Mouse (Mus musculus) midbrain, embryonic 15.5 days (tissue): ENCODE measurements around the gene Thsd4. TPM values are rescaled to one million over a fixed set of nuclear protein-coding genes. Genes with fewer than 3 reads are reported as not detected.

Experiments
- ATAC-seq: fragments of 200-750 bp; cut with Nextera tagmentation; replicated peaks from 2 replicates; pipeline ENCODE4 v1.8.0; 2017; ENCODE audit warnings: moderate TSS enrichment
- H3K27ac ChIP-seq: fragments of 300-500 bp; sonication (generic); 2 replicates; pipeline ENCODE4 v1.5.1; 2015; ENCODE audit warnings: mild to moderate bottlenecking, inconsistent platforms
- H3K27me3 ChIP-seq: fragments of 300-500 bp; sonication (generic); replicated peaks from 2 replicates; pipeline ENCODE4 v1.6.1; 2015; ENCODE audit warnings: inconsistent platforms
- H3K36me3 ChIP-seq: fragments of 300-500 bp; sonication (generic); replicated peaks from 2 replicates; pipeline ENCODE4 v1.6.1; 2015; ENCODE audit warnings: inconsistent platforms
- H3K4me1 ChIP-seq: fragments of 300-500 bp; sonication (generic); 2 replicates; pipeline ENCODE4 v1.6.1; 2015; ENCODE audit warnings: inconsistent platforms
- H3K4me2 ChIP-seq: fragments of 300-500 bp; sonication (generic); 2 replicates; pipeline ENCODE4 v1.6.1; 2015; ENCODE audit warnings: inconsistent platforms, mild to moderate bottlenecking, moderate library complexity
- H3K4me3 ChIP-seq: fragments of 300-500 bp; sonication (generic); 2 replicates; pipeline ENCODE4 v1.5.1; 2015; ENCODE audit warnings: mild to moderate bottlenecking, inconsistent platforms
- H3K9ac ChIP-seq: fragments of 300-500 bp; sonication (generic); 2 replicates; pipeline ENCODE4 v1.6.1; 2015; ENCODE audit warnings: mild to moderate bottlenecking, inconsistent platforms
- H3K9me3 ChIP-seq: fragments of 300-500 bp; sonication (generic); 2 replicates; pipeline ENCODE4 v1.6.1; 2016; ENCODE audit warnings: inconsistent platforms
- WGBS: fragments of 180-500 bp; shearing (Covaris S2); methylation state at CpG from one replicate; pipeline ENCODE4 v1.1.7; 2015; ENCODE audit warnings: mixed read lengths; 5-methylcytosine and 5-hydroxymethylcytosine counted together
- polyA plus RNA-seq: library from polyadenylated mRNA; unstranded; fragments of >200 nt; fragmentation: Nextera tagmentation; extraction: Ambion mirVana; gene quantifications from 2 replicates; pipeline ENCODE4 v1.2.1, GENCODE M21; 2015

The Thsd4 gene
- polyA plus RNA-seq, 1 experiment from 2014 or later, result 6.4 TPM

DNA sequence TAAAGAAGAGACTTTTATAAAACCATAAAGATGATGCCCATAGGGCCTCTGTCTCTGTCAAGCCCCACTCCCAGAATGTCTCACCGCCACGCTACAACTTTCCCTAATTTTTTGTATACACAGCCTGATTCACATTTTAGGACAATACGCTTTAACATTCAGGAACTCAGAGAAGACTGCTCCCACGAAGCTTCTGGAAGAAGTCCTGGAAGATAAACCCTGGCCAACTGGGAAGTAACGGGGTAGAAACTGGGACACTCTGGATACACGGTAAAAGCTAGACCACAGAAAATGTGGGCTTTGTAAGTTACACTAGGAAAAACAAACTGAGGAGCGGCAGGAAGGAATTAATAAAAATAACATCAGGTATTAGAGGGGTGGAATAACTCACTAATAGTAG lies 318.7 kb downstream of the Thsd4 start:
- H3K4me1 ChIP-seq, result no peaks in the 10 kb centered on the region
- no peaks in the 10 kb centered on the region for H3K36me3 ChIP-seq
- H3K9me3 ChIP-seq, result no peaks in the 10 kb centered on the region
- no peak overlapping the region for H3K4me3 ChIP-seq
- no peak overlapping the region for H3K27ac ChIP-seq
- no peak for ATAC-seq
- 89% methylated on average over 7 of the region's 7 CpGs for WGBS
- H3K4me2 ChIP-seq, result no peak overlapping the region
- no peak overlapping the region for H3K9ac ChIP-seq
- H3K27me3 ChIP-seq, result no peaks in the 10 kb centered on the region

GRCm38 (mm10) chr9:60200436-60200835 lies 321.4 kb downstream of the Thsd4 start:
- Histone ChIP-seq H3K4me2 (no peak overlapping the region), H3K27me3 (no peaks in the 10 kb centered on the region), H3K9me3 (no peaks in the 10 kb centered on the region), H3K27ac (no peak overlapping the region), H3K36me3 (no peaks in the 10 kb centered on the region), H3K4me3 (no peak overlapping the region), H3K4me1 (no peaks in the 10 kb centered on the region), H3K9ac (no peak overlapping the region)
- no peak for ATAC-seq
- 79% methylated on average over 2 of the region's 2 CpGs for WGBS

DNA sequence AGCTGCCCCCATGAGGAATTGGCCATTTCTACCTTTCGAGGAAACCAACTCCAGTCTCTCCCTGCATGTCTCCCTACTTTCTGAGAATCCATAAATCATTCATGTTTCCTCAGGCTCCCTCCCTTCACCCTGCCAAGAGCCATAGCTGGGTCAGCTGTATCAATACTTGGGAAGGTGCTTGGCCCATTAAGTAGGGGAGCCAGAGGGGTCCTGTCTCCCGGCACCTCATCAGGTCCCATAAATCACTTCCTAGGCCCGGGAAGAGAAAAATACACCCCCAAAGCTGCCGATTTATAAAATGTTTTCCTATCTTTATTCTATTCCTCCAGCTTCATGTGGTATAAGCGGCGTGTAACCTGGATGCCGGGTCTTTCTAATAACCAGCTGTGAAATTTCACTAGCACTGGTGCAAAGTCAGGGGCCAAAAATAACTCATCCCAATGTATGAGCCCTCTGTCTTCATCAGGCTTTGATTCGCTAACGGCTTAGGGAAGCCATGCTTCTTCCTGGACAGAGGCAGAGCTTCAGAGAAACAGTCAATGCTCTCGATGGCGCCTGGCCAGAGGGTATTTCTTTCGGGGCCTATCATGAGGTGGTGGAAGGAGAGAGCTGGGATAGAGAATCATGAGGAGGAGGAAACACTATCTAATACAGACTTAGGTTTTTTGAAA lies 323.2 kb downstream of the Thsd4 start:
- H3K36me3 ChIP-seq, result no peaks in the 10 kb centered on the region
- no peak overlapping the region for H3K4me2 ChIP-seq
- H3K4me3 ChIP-seq, result no peak overlapping the region
- no peaks in the 10 kb centered on the region for H3K9me3 ChIP-seq
- H3K9ac ChIP-seq, result no peak overlapping the region
- no peak overlapping the region for H3K27ac ChIP-seq
- no peaks in the 10 kb centered on the region for H3K27me3 ChIP-seq
- no peaks in the 10 kb centered on the region for H3K4me1 ChIP-seq
- no peak for ATAC-seq
- 92% methylated on average over 12 of the region's 12 CpGs for whole genome bisulfite sequencing

DNA sequence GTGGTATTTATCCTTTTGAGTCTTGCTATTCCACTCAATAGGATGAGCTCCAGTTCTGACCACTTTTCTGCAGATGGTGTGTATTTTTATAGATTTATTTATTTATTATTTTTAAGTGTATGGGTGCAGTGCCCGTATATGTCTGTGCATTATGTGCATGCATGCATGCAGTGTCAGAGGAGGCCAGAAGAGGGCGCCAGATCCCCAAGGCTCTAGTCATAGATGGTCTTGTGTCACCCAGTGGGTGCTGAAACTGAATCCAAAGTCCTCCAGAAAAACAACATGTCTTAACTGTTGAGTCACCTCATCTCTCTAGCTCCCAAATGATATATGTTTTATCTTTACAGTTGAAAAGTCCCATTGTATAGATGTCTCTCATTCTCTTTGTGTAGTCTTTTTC lies 326.3 kb downstream of the Thsd4 start:
- H3K9me3 ChIP-seq, result no peaks in the 10 kb centered on the region
- H3K27ac ChIP-seq, result no peak overlapping the region
- no peaks in the 10 kb centered on the region for H3K36me3 ChIP-seq
- ATAC-seq, result no peak
- no peaks in the 10 kb centered on the region for H3K4me1 ChIP-seq
- no peaks in the 10 kb centered on the region for H3K27me3 ChIP-seq
- H3K9ac ChIP-seq, result no peak overlapping the region
- WGBS, result 73% methylated on average over 2 of the region's 2 CpGs
- no peak overlapping the region for H3K4me3 ChIP-seq
- no peak overlapping the region for H3K4me2 ChIP-seq

GRCm38 (mm10) chr9:60194905-60195304 lies 326.9 kb downstream of the Thsd4 start:
- WGBS, result 57% methylated on average over 6 of the region's 6 CpGs
- H3K9me3 ChIP-seq, result no peaks in the 10 kb centered on the region
- H3K27me3 ChIP-seq, result no peaks in the 10 kb centered on the region
- H3K4me3 ChIP-seq, result no peak overlapping the region
- H3K9ac ChIP-seq, result no peak overlapping the region
- no peak for ATAC-seq
- H3K36me3 ChIP-seq, result no peaks in the 10 kb centered on the region
- no peak overlapping the region for H3K4me2 ChIP-seq
- H3K4me1 ChIP-seq, result no peaks in the 10 kb centered on the region
- no peak overlapping the region for H3K27ac ChIP-seq

GRCm38 (mm10) chr9:60192321-60192720 lies 329.5 kb downstream of the Thsd4 start:
- Histone ChIP-seq H3K9me3 (no peaks in the 10 kb centered on the region), H3K27me3 (no peaks in the 10 kb centered on the region), H3K36me3 (no peaks in the 10 kb centered on the region), H3K4me3 (no peak overlapping the region), H3K4me1 (no peaks in the 10 kb centered on the region), H3K27ac (no peak overlapping the region), H3K4me2 (no peak overlapping the region), H3K9ac (no peak overlapping the region)
- 85% methylated on average over 5 of the region's 5 CpGs for WGBS
- ATAC-seq, result no peak

GRCm38 (mm10) chr9:60187437-60187836 lies 334.4 kb downstream of the Thsd4 start:
- no peaks in the 10 kb centered on the region for H3K27me3 ChIP-seq
- no peak overlapping the region for H3K9ac ChIP-seq
- no peak overlapping the region for H3K4me3 ChIP-seq
- no peaks in the 10 kb centered on the region for H3K9me3 ChIP-seq
- H3K36me3 ChIP-seq, result no peaks in the 10 kb centered on the region
- H3K27ac ChIP-seq, result no peak overlapping the region
- no peak for ATAC-seq
- 85% methylated on average over 2 of the region's 2 CpGs for WGBS
- no peaks in the 10 kb centered on the region for H3K4me1 ChIP-seq
- no peak overlapping the region for H3K4me2 ChIP-seq

- Histone ChIP-seq H3K27ac (no peak overlapping the region), H3K9me3 (no peaks in the 10 kb centered on the region), H3K9ac (no peak overlapping the region), H3K4me2 (no peak overlapping the region), H3K27me3 (no peaks in the 10 kb centered on the region), H3K4me3 (no peak overlapping the region), H3K4me1 (no peaks in the 10 kb centered on the region), H3K36me3 (no peaks in the 10 kb centered on the region)
- WGBS, result 89% methylated on average over 7 of the region's 7 CpGs
- ATAC-seq, result no peak
These were observed 334.9 kb downstream of the Thsd4 start for GRCm38 (mm10) chr9:60186948-60187347.

GRCm38 (mm10) chr9:60184083-60184482 lies 337.8 kb downstream of the Thsd4 start:
- Histone ChIP-seq H3K4me2 (no peak overlapping the region), H3K27ac (no peak overlapping the region), H3K9me3 (no peaks in the 10 kb centered on the region), H3K9ac (no peak overlapping the region), H3K36me3 (no peaks in the 10 kb centered on the region), H3K4me3 (no peak overlapping the region), H3K4me1 (peaks cover 3% of the 10 kb centered on the region; the same call in 1 of the 2 replicates), H3K27me3 (no peaks in the 10 kb centered on the region)
- no peak for ATAC-seq
- WGBS, result 60% methylated on average over 3 of the region's 3 CpGs

DNA sequence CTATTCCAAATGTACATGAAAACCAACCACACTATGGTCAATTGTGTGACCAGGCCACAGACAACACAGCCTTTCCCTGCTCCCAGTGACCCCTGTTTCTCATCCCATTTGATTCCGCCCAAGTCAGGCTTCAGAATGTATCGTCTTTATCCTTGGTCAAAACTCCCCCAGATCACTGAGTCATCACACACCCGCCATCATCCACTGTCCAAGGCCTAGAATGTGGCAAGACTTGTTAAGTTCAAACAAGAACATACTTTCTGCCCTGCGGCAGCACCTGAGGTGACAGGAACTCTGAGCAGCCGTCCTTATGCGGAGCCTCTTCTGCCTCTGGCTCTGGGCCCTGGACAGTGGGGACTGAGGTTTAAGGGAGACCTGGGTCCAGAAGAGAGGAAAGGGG lies 339.5 kb downstream of the Thsd4 start:
- Histone ChIP-seq H3K9ac (no peak overlapping the region), H3K27ac (no peak overlapping the region), H3K4me1 (peaks cover 3% of the 10 kb centered on the region; the same call in 1 of the 2 replicates), H3K27me3 (no peaks in the 10 kb centered on the region), H3K4me2 (no peak overlapping the region), H3K4me3 (no peak overlapping the region), H3K36me3 (no peaks in the 10 kb centered on the region), H3K9me3 (no peaks in the 10 kb centered on the region)
- 89% methylated on average over 6 of the region's 6 CpGs for WGBS
- no peak for ATAC-seq

GRCm38 (mm10) chr9:60180936-60181335 lies 340.9 kb downstream of the Thsd4 start:
- H3K36me3 ChIP-seq, result no peaks in the 10 kb centered on the region
- ATAC-seq, result no peak
- no peaks in the 10 kb centered on the region for H3K9me3 ChIP-seq
- H3K4me1 ChIP-seq, result peaks cover 3% of the 10 kb centered on the region; the same call in 1 of the 2 replicates
- H3K9ac ChIP-seq, result no peak overlapping the region
- WGBS, result 93% methylated on average over 3 of the region's 3 CpGs
- H3K27me3 ChIP-seq, result no peaks in the 10 kb centered on the region
- H3K4me2 ChIP-seq, result no peak overlapping the region
- no peak overlapping the region for H3K4me3 ChIP-seq
- H3K27ac ChIP-seq, result no peak overlapping the region

DNA sequence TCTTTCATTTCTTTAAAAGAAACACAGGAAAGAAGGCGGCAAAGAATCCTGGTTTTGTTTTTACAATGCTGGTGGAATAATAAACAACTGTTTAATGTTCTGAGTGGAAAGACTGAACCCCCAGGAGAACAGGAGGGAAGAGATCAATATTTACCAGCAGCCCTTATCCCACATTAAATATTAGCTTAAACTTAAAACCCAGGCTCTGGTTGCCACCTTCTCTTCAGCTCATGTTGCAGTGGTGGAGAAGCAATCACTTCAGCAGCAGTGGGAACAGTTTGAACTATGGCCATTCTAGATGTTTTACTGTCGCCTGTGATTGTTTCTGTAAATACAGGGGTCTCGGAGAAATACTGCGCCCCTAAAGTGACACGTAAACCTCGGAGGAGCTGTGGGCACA lies 341.7 kb downstream of the Thsd4 start:
- Histone ChIP-seq H3K27me3 (no peaks in the 10 kb centered on the region), H3K9ac (no peak overlapping the region), H3K4me1 (peaks cover 3% of the 10 kb centered on the region; the same call in 1 of the 2 replicates), H3K4me2 (no peak overlapping the region), H3K9me3 (no peaks in the 10 kb centered on the region), H3K27ac (no peak overlapping the region), H3K36me3 (no peaks in the 10 kb centered on the region), H3K4me3 (no peak overlapping the region)
- ATAC-seq, result no peak
- WGBS, result 85% methylated on average over 6 of the region's 6 CpGs

GRCm38 (mm10) chr9:60176311-60176710 lies 345.5 kb downstream of the Thsd4 start:
- no peak for ATAC-seq
- Histone ChIP-seq H3K9ac (no peak overlapping the region), H3K4me2 (no peak overlapping the region), H3K9me3 (no peaks in the 10 kb centered on the region), H3K27ac (no peak overlapping the region), H3K4me3 (no peak overlapping the region), H3K4me1 (no peaks in the 10 kb centered on the region; the same call in 1 of the 2 replicates), H3K36me3 (no peaks in the 10 kb centered on the region), H3K27me3 (no peaks in the 10 kb centered on the region)
- WGBS, result 91% methylated on average over 3 of the region's 3 CpGs
